Mouse (Mus musculus) 416B (cell line): Measurements from ENCODE around the gene Hist1h2bg.

Experiments
- DNase-seq: peaks from one replicate; pipeline ENCODE4 v3.0.0; 2011; ENCODE audit warnings: low read depth

The Hist1h2bg gene

DNA sequence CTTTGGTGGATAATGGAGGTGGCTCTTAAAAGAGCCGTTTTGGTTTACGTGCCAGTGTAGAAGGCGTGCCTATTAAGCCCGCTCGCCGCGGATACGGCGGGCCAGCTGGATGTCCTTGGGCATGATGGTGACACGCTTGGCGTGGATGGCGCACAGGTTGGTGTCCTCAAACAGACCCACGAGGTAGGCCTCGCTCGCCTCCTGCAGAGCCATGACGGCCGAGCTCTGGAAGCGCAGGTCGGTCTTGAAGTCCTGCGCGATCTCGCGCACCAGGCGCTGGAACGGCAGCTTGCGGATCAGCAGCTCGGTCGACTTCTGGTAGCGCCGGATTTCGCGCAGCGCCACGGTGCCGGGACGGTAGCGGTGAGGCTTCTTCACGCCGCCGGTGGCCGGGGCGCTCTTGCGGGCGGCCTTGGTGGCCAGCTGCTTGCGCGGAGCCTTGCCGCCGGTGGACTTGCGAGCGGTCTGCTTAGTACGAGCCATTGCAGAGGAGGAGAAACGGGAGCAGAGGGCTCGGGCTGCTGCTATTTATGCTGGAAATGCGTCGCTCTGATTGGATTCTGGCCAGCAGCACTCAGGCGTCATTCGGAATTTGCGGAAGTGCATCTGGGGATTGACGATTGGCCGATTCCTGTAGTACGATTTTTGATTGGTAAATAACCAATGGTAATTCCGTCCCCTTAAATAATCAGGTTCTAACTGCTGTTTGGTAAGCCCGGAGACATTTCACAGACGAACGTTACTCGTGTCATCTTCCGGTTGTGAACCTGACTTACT, 9.1 kb upstream of the Hist1h2bg start, which contains the start of gene Hist1h3e:
Hist1h3e (minus strand) TSS at position 487 of the 777 bp plus-strand sequence.
- peak; percentile 100 for DNase-seq

DNA sequence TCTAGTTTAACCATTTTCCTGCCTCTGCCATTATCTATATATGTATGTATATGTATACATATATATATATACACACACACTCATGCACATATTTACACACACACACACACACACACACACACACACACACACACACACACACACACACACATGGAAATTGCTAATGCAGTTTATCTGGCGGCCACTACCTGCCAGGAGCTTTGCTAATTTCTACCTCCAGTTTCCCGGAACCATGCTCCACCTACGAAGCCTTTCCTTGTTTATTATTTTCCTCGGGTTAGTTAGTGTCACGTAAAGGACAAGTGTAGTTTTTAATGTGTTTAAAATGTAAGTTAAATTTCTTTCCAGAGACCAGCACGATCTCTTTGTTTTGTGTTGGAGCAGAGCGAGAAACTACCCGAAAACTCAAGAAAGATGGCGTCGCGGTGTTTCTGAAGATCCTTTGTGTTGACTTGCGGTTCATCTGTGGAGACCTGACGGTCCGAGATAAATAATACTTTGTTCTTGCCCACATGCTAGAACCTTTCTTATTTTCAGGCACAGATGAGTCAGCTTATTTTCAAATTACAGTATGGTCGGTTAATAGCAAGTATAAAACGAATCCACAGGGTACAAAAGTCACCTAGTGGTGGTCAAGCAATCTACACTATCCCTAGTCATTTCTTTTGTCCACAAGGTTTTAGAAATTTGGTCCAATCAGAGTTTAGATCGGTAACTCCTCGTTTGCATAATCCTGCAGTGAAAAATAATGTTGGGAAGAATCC, 8.3 kb upstream of the Hist1h2bg start:
- DNase-seq, result peak; percentile 98

DNA sequence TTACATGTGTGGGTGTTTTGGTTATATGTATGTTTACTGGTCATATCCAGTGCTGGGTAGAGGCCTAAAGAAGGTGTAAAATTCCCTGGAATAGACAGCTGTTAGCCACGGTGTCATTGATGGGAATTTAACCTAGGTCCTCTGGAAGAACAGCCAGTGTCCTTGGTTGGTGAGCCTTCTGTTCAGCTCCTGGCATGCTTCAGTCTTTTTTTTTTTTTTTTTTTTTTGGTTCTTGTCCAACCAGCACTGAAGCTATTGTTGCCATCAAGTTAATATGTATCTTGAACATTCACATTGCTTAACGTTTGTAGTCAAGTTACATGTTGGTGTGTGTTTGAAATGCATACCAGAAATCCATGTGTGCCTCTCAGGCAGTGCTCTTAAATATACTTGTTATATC, 6.7 kb upstream of the Hist1h2bg start:
- no peak for DNase-seq

DNA sequence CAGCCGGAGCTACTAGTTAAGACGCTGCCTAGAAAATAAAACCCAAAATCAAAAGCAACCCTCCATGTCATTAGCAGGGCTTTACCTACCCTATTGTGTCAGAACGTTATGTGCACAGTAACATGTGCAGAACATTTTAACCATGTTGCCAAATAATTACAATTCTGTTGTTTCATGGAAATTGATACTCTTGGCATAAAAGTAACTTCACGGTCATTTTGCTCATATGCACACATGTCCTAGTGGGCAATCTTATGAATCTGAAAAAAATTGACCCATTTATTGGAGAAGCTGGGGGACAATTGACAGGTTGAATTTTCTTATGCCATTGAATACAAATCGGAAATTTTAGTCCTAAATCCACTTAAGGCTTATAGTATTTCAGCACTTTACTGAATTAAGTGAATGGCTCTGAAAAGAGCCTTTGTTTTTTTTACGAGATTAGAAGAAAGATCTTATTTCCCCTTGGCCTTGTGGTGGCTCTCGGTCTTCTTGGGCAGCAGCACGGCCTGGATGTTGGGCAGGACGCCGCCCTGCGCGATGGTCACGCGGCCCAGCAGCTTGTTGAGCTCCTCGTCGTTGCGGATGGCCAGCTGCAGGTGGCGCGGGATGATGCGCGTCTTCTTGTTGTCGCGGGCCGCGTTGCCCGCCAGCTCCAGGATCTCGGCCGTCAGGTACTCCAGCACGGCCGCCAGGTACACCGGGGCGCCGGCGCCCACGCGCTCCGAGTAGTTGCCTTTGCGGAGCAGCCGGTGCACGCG, 755 bp upstream of the Hist1h2bg start:
- DNase-seq, result peak; percentile 91

DNA sequence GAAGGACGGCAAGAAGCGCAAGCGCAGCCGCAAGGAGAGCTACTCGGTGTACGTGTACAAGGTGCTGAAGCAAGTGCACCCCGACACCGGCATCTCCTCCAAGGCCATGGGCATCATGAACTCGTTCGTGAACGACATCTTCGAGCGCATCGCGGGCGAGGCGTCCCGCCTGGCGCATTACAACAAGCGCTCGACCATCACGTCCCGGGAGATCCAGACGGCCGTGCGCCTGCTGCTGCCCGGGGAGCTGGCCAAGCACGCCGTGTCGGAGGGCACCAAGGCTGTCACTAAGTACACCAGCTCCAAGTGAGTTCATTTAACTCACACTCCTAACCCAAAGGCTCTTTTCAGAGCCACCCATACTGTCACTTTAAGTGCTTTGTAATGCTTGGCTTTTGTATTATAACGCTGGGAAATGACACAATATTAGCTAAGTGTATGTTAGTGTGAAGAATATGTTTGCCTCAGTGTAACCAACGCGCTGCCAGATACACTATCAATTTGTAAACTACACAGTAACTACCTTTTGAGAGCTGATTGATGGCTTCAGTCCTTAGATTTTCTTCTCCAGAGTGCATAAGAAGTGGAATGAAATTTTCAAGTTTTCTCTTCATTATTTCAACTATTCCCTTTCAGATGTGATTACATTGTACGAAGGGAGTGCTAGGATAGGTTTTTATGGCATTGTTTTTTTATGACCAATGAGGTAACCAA, 465 bp downstream of the Hist1h2bg start:
- peak; percentile 94 for DNase-seq

DNA sequence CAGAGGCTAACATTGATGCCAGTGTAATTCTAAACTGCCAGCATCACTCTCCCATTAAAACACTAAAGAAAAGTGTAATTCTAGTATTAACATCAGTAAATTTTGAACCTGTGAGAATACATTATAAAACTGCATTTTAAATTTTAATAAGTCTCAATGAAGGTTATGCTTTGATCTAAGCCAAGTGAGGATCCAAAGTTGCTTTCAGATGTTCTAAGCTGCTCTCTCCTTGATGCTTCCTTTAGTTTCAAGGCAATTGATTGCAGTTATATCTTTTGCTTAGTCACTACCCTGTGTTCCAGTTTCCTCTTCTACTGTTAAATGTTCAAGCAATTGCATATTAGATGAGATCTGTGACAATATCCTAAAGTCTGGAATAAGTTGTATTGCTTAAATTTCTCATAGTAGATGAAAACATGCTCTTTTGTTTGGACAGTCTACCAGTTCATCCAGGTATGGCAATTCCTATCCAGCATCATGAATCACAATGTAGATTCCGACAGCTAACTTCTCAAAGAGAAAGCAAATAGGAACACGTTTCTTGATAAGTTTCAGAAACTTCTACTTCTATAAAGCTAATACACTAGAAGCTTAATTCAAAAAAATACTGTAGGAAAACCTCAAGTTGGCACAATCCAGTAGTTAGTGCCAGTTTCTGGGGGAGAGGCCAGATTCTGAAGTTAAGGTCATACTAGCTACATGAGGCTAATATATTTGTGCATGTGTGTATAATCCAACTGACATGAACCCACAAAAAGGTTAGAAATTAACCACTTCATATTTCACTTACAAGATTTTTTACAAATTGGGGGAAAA, 1.2 kb downstream of the Hist1h2bg start:
- peak; percentile 92 for DNase-seq

DNA sequence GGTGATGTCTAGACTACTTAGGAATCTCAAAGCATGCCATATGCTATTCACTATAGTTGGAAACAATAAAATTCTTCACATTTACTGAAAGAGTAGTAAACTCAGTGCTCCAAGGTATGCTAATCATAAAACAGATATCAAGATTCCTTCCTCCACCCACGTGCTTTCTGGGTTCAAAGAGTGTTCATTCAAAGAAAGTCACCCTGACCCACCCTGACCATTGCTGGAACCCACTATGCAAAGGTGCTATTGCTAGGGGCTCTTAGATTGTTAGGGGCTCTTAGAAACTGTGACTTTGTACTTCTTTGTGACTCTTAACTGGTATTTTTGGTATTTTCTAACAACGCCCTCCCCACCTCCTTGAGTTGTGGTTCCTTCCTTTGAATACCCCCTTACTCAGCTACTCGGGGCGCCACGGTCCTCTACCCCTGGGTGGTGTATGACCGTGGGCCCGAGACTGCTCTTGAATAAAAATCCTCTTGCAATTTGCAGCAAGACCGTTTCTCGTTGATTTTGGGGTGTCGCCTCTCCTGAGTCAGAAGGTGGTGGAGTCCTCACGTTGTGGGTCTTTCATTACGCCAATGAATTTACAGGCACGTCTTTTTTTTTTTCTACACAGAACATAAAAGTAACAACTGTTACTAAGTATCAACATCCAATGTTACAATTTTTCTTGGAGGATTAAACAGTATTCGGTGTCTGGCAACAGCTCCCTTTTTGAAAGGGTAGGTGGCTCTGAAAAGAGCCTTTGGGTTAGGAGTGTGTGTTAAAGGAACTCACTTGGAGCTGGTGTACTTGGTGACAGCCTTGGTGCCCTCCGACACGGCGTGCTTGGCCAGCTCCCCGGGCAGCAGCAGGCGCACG, 2.1 kb downstream of the Hist1h2bg start:
- DNase-seq, result peak; percentile 87

DNA sequence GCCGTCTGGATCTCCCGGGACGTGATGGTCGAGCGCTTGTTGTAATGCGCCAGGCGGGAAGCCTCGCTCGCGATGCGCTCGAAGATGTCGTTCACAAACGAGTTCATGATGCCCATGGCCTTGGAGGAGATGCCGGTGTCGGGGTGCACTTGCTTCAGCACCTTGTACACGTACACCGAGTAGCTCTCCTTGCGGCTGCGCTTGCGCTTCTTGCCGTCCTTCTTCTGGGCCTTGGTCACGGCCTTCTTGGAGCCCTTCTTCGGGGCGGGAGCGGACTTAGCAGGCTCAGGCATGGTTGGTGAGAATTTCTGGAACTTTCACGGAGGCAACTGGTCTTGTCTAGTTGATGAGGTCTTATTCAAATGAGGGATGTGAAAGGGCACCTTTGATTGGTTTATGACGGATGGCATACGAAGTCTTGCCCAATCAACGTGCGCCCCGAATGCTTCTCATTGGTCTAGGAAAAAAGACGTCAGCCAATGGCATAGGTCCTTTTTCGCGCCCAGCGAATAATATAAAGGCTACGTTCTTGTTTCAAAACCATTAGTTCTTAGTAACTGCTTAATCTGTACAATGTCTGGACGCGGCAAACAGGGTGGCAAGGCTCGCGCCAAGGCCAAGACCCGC, 2.8 kb downstream of the Hist1h2bg start, which contains the start of the genes Hist1h2bf and Hist1h2ad:
Hist1h2bf (minus strand) TSS at position 299 of the 627 bp plus-strand sequence.
Hist1h2ad (plus strand) TSS at position 484 of the 627 bp plus-strand sequence.
- DNase-seq, result peak; percentile 100

DNA sequence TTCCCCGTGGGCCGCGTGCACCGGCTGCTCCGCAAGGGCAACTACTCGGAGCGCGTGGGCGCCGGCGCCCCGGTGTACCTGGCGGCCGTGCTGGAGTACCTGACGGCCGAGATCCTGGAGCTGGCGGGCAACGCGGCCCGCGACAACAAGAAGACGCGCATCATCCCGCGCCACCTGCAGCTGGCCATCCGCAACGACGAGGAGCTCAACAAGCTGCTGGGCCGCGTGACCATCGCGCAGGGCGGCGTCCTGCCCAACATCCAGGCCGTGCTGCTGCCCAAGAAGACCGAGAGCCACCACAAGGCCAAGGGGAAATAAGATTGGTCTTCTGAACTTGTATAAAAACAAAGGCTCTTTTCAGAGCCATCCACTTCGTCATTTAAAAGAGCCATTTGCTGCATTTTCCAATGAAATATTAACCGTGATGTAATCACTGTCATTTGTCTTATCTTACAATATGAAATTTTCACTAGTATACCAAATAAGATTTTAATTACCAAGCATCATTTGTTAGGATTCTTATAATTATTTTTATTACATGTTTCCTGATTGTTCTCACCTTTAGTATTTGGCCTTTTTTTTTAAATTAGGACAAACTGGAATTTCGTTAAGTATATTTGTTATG, 3.5 kb downstream of the Hist1h2bg start:
- DNase-seq, result peak; percentile 91

DNA sequence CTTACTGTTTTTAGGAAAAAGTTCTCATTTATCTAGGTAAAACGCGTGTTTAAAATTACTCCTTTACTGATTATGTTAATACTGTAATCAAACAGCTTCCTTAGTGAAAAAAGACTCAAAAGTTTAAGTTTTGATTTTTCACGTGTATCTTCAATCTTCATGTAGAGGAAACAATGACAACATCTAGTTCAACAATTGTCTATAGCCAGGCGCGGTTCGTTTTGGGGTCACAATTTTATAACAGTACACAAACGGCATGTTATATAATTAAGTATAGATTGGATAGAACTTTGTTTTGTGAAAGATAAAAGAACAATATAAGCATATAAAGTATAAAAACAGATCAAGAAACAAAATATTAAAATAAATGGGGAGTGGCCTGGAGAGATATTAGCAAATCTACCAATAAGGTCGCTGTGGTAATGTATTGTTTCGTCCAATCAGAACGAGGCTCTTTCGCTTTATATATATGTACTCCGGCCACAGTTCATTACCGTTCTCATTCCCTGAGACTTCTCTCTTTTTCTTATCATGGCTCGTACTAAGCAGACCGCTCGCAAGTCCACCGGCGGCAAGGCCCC, 4.2 kb downstream of the Hist1h2bg start, which contains the start of gene Hist1h3d:
Hist1h3d (plus strand) TSS at position 493 of the 581 bp plus-strand sequence.
- peak; percentile 99 for DNase-seq

DNA sequence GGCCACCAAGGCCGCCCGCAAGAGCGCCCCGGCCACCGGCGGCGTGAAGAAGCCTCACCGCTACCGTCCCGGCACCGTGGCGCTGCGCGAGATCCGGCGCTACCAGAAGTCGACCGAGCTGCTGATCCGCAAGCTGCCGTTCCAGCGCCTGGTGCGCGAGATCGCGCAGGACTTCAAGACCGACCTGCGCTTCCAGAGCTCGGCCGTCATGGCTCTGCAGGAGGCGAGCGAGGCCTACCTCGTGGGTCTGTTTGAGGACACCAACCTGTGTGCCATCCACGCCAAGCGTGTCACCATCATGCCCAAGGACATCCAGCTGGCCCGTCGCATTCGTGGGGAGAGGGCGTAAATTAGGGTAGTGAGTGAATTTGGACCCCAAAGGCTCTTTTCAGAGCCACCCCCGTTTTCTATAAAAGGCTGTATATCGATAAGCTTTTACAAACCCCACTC, 4.7 kb downstream of the Hist1h2bg start:
- peak; percentile 84 for DNase-seq

DNA sequence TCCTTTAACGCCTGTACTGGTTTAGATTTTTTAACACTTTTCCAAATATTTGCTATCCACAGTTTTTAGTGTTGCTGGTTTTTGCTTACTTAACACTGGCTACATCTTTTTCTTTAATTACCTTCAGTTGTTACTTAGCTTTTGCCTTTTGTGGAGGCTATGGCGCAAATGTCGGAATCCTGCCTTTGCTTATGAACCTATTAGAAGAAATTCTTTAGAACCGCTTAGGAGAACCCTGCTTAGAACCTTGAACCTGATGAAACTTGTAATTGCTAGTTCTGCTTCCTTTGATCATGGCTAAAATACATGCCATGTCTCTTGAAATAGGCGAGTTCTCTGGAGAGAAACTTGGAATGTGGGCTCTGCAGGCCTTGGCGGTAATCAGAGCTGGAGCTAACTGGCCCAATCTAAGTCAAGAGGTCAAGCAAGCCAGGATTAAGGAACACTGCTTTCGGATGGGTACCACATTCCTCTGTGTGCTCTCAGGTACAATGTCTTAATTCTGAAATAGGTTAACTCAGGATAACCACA, 5.2 kb downstream of the Hist1h2bg start:
- DNase-seq, result peak; percentile 89

DNA sequence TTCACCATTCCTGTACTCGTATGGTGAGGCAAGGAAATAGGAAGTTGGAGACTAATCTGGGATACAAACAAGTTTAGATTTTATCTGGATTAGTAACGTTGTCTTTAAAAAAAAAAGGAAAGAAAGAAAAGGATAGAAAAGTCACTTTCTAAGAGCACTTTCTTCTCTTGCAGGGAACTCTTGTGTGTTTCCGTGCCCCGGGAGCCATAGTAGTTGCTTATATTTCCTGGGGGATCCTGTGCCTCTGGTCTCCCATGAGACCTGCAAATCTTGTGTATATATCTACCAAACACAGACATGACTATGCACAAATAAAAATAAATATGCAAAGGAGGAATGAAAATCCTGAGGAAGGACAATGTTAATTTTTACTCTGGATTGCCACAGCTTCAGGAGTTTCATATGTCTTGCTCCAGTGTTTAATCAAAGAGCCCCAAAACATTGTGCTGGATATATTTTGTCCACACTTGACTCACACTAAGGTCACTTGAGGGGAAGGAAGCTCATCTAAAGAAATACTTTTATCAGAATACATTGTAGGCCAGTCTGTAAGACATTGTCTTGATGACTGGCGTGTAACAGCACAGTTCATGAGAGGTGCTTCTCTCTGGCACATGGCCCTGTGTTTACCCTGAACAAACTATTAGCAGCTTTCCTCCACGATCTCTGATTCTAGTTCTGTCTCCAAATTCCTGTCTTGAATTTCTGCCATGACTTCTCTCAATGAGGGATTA, 5.9 kb downstream of the Hist1h2bg start:
- DNase-seq, result peak; percentile 75

DNA sequence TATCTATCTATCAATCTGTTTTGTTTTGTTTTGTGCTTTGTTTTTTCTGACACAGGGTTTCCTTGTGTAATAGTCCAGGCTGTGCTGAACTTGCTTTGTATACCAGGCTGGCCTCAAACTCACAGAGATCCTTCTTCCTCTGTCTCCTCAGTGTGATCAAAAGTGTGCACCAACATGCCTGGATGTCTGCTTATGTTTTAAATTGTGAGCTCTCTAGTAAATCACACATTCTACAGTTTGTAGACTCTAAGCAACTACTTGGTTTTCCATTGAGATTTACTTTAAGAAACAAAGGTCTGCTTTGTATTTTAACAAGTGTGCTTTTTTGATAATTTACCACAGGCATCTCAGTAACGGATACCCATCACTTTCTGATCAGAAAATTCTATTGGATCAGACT, 6.6 kb downstream of the Hist1h2bg start:
- DNase-seq, result peak; percentile 50

DNA sequence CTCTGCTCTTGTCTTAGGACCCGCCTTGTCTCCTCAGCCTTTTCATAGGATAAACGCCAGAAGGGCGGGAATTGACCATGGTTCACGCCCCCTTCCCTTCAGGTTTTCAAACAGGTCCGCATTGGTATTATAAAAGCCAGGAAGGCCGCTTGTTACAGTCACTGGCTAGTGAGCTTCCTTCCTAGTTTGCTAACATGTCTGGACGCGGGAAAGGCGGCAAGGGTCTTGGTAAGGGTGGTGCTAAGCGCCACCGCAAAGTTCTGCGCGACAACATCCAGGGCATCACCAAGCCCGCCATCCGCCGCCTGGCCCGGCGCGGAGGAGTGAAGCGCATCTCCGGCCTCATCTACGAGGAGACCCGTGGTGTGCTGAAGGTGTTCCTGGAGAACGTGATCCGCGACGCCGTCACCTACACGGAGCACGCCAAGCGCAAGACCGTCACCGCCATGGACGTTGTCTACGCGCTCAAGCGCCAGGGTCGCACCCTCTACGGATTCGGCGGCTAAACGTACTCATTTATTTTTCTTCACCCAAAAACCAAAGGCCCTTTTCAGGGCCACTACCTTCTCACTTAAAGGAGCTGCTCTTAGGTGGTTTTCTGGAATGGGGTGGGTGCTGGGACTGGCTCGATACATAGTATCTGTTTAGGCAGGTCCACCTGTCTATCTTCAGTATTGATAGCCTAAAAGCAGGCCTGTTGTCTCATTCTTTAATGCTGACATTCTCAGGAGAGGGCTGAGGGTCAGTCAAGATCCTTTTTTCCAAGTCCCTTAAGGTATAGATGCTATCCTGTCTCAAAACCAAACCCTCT, 10.4 kb downstream of the Hist1h2bg start, which contains the start of gene Hist1h4d:
Hist1h4d (plus strand) TSS at position 191 of the 811 bp plus-strand sequence.
- DNase-seq, result peak; percentile 100
